Comparison of ENCODE assay signal across 13 mouse cellular contexts in the genomic region with DNA sequence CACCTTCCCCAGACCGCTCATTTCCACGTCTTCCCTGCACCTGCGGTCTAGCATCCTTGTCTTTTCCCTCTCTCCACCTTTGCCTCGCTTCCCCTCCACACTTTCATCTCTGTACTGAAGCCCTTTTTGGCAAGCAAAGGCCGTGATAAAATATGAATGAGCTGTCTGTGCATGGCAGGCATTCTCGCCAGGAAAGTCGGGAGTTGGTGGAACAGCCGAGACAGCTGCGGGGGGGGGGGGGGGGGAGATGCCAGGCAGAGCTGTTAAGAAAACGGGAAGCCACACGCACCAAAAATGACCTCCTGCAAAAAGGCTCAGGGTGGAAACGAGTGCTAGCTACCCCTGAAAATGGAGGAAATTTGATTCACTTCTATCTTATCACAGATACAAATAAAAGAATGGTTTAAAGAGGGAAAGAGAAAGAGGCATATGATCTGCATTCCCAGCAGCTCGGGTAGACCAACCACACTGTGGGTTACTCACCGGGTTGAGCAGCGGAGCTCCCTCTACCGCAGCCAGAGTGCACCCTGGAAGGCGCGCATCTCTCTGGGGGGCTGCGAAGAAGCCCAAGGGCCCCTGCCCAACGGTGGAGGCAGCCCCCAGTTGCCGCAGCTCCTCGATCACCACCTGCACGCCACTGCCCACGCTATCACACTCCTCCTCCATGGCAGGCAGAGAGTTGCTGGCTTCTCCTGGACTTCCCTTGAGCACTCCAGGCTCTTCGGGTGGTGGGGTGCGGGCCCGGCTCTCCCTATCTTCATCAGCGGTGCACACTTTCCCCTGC. TPM values are rescaled to one million over a fixed set of nuclear protein-coding genes. Genes with fewer than 3 reads are reported as not detected.
DNase-seq lines count a peak whose midpoint lies in the region; TF ChIP-seq lines count a peak whose summit lies in the region.
"Had no signal": no experiment of that assay in that cellular context is flagged by ENCODE, and none has a peak within 500 bp of the region (broad histone marks: within the 10 kb centered on the region; RNA-seq: fewer than 3 reads in every experiment).

No protein-coding gene starts in this region.

- no peaks in the 10 kb centered on the region for H3K27me3 ChIP-seq in testis, adult 2 months (ENCODE audit: control insufficient read depth, insufficient read depth, low read length)
- H3K27me3 ChIP-seq: liver, embryonic 13.5 days had no signal

- H3K4me3 ChIP-seq in gastrocnemius, adult 2 months: peak overlapping the region; percentile 55
- peak overlapping the region; percentile 34 for H3K4me3 ChIP-seq in layer of hippocampus, adult 2 months
- peak overlapping the region; percentile 62 for H3K4me3 ChIP-seq in testis, adult 2 months (ENCODE audit: control insufficient read depth, low read depth, low read length)
- H3K4me3 ChIP-seq: erythroblast, embryonic 14.5 days; liver, embryonic 13.5 days had no signal

- TF ChIP-seq POLR2A in testis, adult 2 months (IDR thresholded peaks at IDR 0.05; ENCODE audit: control insufficient read depth, low read depth, low read length): no peak

- peaks cover 11% of the 10 kb centered on the region for H3K4me1 ChIP-seq in testis, adult 2 months (ENCODE audit: control insufficient read depth, insufficient read depth, low read length)

- no peak overlapping the region; the same call in 1 of the 2 replicates for H3K27ac ChIP-seq in gastrocnemius, adult 2 months
- H3K27ac ChIP-seq in layer of hippocampus, adult 2 months: peak overlapping the region; percentile 84
- H3K27ac ChIP-seq in testis, adult 2 months (ENCODE audit: control insufficient read depth, insufficient read depth, low read depth, low read length): peak overlapping the region; percentile 56
- H3K27ac ChIP-seq: liver, embryonic 13.5 days had no signal

- DNase-seq in gastrocnemius, adult 2 months: no peak
- DNase-seq in gastrocnemius, adult 8-10 months (ENCODE audit: low spot score in 2 of 2): no peak
- DNase-seq in layer of hippocampus, adult 2 months (ENCODE audit: low spot score in 2 of 2): no peak
- no peak for DNase-seq in layer of hippocampus, adult 11-12 months (ENCODE audit: low spot score)
- no peak for DNase-seq in testis, postnatal 14 days (ENCODE audit: low spot score)
- peak; percentile 72 for DNase-seq in telencephalon, adult 2 months (ENCODE audit: low read depth, low spot score)
- DNase-seq in urinary bladder, adult 2 months (ENCODE audit: low spot score): no peak
- DNase-seq: kidney, adult 8-10 months; liver, embryonic 13.5 days had no signal

- TF ChIP-seq CTCF in gastrocnemius, adult 2 months (IDR thresholded peaks at IDR 0.05): no peak
- no peak for TF ChIP-seq CTCF in layer of hippocampus, adult 2 months (conservative IDR thresholded peaks at IDR 0.05)
- TF ChIP-seq CTCF in testis, adult 2 months (IDR thresholded peaks at IDR 0.05; ENCODE audit: control insufficient read depth, insufficient read depth, insufficient replicate concordance, low read depth, low read length): no peak

- intact Hi-C loops in gastrocnemius, adult 2 months (cut with DNase I): no loop called here

- H3K36me3 ChIP-seq in testis, adult 2 months (ENCODE audit: control insufficient read depth, insufficient read depth, low read length): no peaks in the 10 kb centered on the region

RNA-seq across cellular contexts. Expression of gene 4931414P19Rik, which starts 11.0 kb away (rescaled TPM):
- 1 to 10 TPM; 2.2 to 4.0 TPM for total RNA-seq in gastrocnemius, adult 2 months (2021)
- 1 to 10 TPM; 2.0 to 2.8 (median 2.6) TPM for total RNA-seq in gastrocnemius, adult 8-10 months (2022)
- total RNA-seq in layer of hippocampus, adult 2 months (2021): 1 to 10 TPM; 5.8 to 7.1 TPM
- polyA plus RNA-seq in testis, adult 2 months (2012; rRNA removed): 2.1 and 3.5 TPM in 2 replicates
- polyA plus RNA-seq in urinary bladder, adult 2 months (2012; rRNA removed): 9.0 and 9.4 TPM in 2 replicates

RNA-seq across cellular contexts. Expression of gene Ajuba, which starts 17.5 kb away (rescaled TPM):
- 1 to 10 TPM; 1.4 to 1.8 TPM for total RNA-seq in gastrocnemius, adult 2 months (2021)
- total RNA-seq in gastrocnemius, adult 8-10 months (2022): 1 to 10 TPM in 2 of 4 experiments, under 1 TPM in 2; 0.87 to 1.8 (median 1.3) TPM
- 1 to 10 TPM; 1.1 to 1.8 TPM for total RNA-seq in layer of hippocampus, adult 2 months (2021)
- polyA plus RNA-seq in testis, adult 2 months (2012; rRNA removed): 10.0 and 12.5 TPM in 2 replicates
- 38.5 and 43.1 TPM in 2 replicates for polyA plus RNA-seq in urinary bladder, adult 2 months (2012; rRNA removed)
- polyA plus RNA-seq: erythroblast, embryonic 14.5 days had no signal

RNA-seq across cellular contexts. Expression of gene Psmb5, which starts 23.0 kb away (rescaled TPM):
- total RNA-seq in gastrocnemius, adult 2 months (2021): 100 to 1,000 TPM; 161 to 172 TPM
- 100 to 1,000 TPM; 183 to 192 (median 187) TPM for total RNA-seq in gastrocnemius, adult 8-10 months (2022)
- total RNA-seq in layer of hippocampus, adult 2 months (2021): 100 to 1,000 TPM; 199 to 218 TPM
- 87.4 and 106 TPM in 2 replicates for polyA plus RNA-seq in testis, adult 2 months (2012; rRNA removed)
- polyA plus RNA-seq in urinary bladder, adult 2 months (2012; rRNA removed): 146 and 179 TPM in 2 replicates

RNA-seq across cellular contexts. Expression of gene Psmb11, which starts 26.4 kb away (rescaled TPM):
- total RNA-seq in gastrocnemius, adult 2 months (2021): not detected
- not detected for total RNA-seq in gastrocnemius, adult 8-10 months (2022)
- under 1 TPM; 0.22 to 0.28 TPM for total RNA-seq in layer of hippocampus, adult 2 months (2021)
- polyA plus RNA-seq in testis, adult 2 months (2012; rRNA removed): 0.04 and 0.38 TPM in 2 replicates
- polyA plus RNA-seq in urinary bladder, adult 2 months (2012; rRNA removed): not detected in 2 replicates
- total RNA-seq: adrenal gland, adult 18-20 months had no signal
- polyA plus RNA-seq: erythroblast, embryonic 14.5 days; liver, embryonic 13.5 days; stomach, embryonic 16.5 days had no signal

RNA-seq across cellular contexts. Expression of gene Haus4, which starts 40.4 kb away (rescaled TPM):
- 1 to 10 TPM; 3.1 to 3.3 TPM for total RNA-seq in gastrocnemius, adult 2 months (2021)
- total RNA-seq in gastrocnemius, adult 8-10 months (2022): 1 to 10 TPM; 1.6 to 3.5 (median 3.1) TPM
- total RNA-seq in layer of hippocampus, adult 2 months (2021): 1 to 10 TPM; 4.4 to 4.8 TPM
- 107 and 125 TPM in 2 replicates for polyA plus RNA-seq in testis, adult 2 months (2012; rRNA removed)
- polyA plus RNA-seq in urinary bladder, adult 2 months (2012; rRNA removed): 14.1 and 14.2 TPM in 2 replicates
